Mouse (Mus musculus) forebrain, postnatal 0 days (tissue): ENCODE measurements around the gene Armc9. TPM values are rescaled to one million over a fixed set of nuclear protein-coding genes. Genes with fewer than 3 reads are reported as not detected.

Experiments used
- ATAC-seq: fragments of 200-750 bp; cut with Nextera tagmentation; 2 replicates; pipeline ENCODE4 v1.8.0; 2017; ENCODE audit warnings: mild to moderate bottlenecking, moderate library complexity
- DNase-seq: peaks from one replicate; pipeline ENCODE4 v3.0.0-alpha.2; 2015
- H3K27ac ChIP-seq: fragments of 300-500 bp; sonication (generic); 2 replicates; pipeline ENCODE4 v1.5.1; 2014; ENCODE audit warnings: low read depth, mild to moderate bottlenecking, antibody characterized with exemption, low read length, moderate library complexity, mixed read lengths
- H3K27me3 ChIP-seq: fragments of 300-500 bp; sonication (generic); 2 replicates; pipeline ENCODE4 v1.6.1; 2014; ENCODE audit warnings: mild to moderate bottlenecking, low read length, mixed read lengths; ENCODE audit not compliant: insufficient read depth
- H3K36me3 ChIP-seq: fragments of 300-500 bp; sonication (generic); 2 replicates; pipeline ENCODE4 v1.6.1; 2014; ENCODE audit warnings: mild to moderate bottlenecking, moderate library complexity; ENCODE audit not compliant: insufficient read depth
- H3K4me1 ChIP-seq: fragments of 300-500 bp; sonication (generic); 2 replicates; pipeline ENCODE4 v1.6.1; 2014; ENCODE audit warnings: antibody characterized with exemption; ENCODE audit not compliant: insufficient read depth
- H3K4me2 ChIP-seq: fragments of 300-500 bp; sonication (generic); 2 replicates; pipeline ENCODE4 v1.6.1; 2014; ENCODE audit warnings: low read depth, mild to moderate bottlenecking, moderate library complexity
- H3K4me3 ChIP-seq: fragments of 300-500 bp; sonication (generic); 2 replicates; pipeline ENCODE4 v1.5.1; 2014; ENCODE audit warnings: low read depth, low read length, mixed read lengths
- H3K9ac ChIP-seq: fragments of 300-500 bp; sonication (generic); 2 replicates; pipeline ENCODE4 v1.6.1; 2014; ENCODE audit warnings: mild to moderate bottlenecking
- H3K9me3 ChIP-seq: fragments of 300-500 bp; sonication (generic); 2 replicates; pipeline ENCODE4 v1.6.1; 2016; ENCODE audit warnings: low read length
- CTCF ChIP-seq: sonication (generic); IDR thresholded peaks from 2 replicates; pipeline ENCODE4 v1.5.1; 2016; ENCODE audit warnings: antibody characterized with exemption, control low read depth, low read depth
- WGBS: fragments of 180-500 bp; shearing (Covaris S2); extraction: QIAGEN DNeasy Blood & Tissue Kit; methylation state at CpG from one replicate; pipeline ENCODE4 v1.1.7; 2014; 5-methylcytosine and 5-hydroxymethylcytosine counted together
- polyA plus RNA-seq: library from polyadenylated mRNA; unstranded; fragments of >200 nt; fragmentation: Nextera tagmentation; extraction: Ambion mirVana; gene quantifications from 2 replicates; pipeline ENCODE4 v1.2.1, GENCODE M21; 2015
- total RNA-seq: library from RNA; depleted of rRNA; stranded (reverse); fragments of >200 nt; gene quantifications from 2 replicates; pipeline ENCODE4 v1.2.3, GENCODE M21; 2014

The Armc9 gene
- total and polyA plus RNA-seq, 2 experiments from 2014 or later, result 29.1 to 35.2 TPM

DNA sequence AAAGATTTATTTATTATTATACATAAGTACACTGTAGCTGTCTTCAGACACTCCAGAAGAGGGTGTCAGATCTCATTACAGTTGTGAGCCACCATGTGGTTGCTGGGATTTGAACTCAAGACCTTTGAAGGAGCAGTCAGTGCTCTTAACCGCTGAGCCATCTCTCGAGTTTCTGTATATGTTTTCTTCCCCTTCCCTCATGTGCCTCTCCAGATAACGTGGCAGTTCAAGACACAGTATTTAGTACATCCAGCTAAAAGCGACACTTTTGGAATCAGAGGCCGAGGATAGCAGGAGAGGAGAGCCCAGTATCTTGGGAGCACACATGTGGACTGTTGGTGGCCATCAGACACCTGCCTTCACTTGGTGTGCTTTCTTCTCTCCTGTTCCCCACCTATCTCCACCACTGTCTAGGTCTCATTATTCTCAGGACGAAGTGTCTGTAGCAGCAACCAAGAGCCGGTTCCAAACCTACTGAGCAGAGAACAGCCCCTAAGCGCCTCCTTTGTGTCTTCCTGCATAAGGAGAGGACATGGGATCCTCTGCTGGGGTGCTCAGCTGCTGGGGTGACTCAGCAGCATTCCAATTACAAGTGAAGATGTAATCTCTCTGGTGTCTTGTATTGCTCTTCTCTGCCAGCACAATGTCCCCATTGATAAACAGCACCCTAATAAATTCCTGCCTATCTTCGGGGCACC, 114.1 kb downstream of the Armc9 start:
- no peaks in the 10 kb centered on the region for H3K27me3 ChIP-seq
- H3K4me3 ChIP-seq, result no peak overlapping the region
- no peak for ATAC-seq
- DNase-seq, result no peak
- no peaks in the 10 kb centered on the region for H3K9me3 ChIP-seq
- 91% methylated on average over 9 of the region's 9 CpGs for WGBS
- TF ChIP-seq CTCF, result no peak
- H3K4me1 ChIP-seq, result no peaks in the 10 kb centered on the region
- H3K27ac ChIP-seq, result no peak overlapping the region
- H3K4me2 ChIP-seq, result no peak overlapping the region
- no peak overlapping the region for H3K9ac ChIP-seq
- no peaks in the 10 kb centered on the region for H3K36me3 ChIP-seq

DNA sequence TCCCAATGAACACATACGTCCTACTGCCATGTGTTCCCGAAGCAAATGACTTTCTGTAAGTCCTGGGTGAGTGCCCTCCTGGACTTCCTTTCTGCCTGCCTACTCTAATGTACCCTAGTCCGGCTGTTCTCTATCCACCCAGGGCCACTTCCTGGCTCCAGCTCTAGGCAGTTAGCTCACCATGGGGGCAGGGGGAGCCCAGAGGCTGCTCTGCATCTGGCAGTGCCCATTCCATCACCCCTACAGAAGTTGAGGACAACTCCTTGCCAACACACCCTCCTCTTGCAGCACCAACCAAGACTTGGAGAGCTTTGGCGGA, 114.6 kb downstream of the Armc9 start:
- Histone ChIP-seq H3K27me3 (no peaks in the 10 kb centered on the region), H3K4me3 (no peak overlapping the region), H3K36me3 (no peaks in the 10 kb centered on the region), H3K4me1 (no peaks in the 10 kb centered on the region), H3K9me3 (no peaks in the 10 kb centered on the region), H3K9ac (no peak overlapping the region), H3K27ac (no peak overlapping the region), H3K4me2 (no peak overlapping the region)
- DNase-seq (no peak), ATAC-seq (no peak)
- no peak for TF ChIP-seq CTCF
- 89% methylated on average over 4 of the region's 4 CpGs for WGBS

DNA sequence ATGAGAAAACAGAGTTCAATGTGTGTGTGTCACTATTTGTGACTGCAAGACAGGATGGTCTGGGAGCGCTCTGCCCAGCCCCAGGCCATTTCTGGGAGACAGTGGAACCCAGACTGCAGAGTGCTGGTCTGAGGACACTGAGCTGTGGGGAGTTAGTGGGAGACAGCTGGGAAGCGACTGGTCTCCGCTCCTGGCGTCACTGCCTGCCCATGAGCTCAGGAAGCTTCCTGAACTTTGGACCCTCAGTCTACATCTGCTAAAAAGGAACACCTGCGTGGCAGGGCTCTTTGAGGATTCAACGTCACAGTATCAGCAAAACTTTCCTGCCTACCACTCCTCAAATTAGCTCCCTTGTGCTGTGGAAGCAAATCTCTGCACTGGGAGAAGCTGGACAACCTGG, 117.1 kb downstream of the Armc9 start:
- no peak for ATAC-seq

DNA sequence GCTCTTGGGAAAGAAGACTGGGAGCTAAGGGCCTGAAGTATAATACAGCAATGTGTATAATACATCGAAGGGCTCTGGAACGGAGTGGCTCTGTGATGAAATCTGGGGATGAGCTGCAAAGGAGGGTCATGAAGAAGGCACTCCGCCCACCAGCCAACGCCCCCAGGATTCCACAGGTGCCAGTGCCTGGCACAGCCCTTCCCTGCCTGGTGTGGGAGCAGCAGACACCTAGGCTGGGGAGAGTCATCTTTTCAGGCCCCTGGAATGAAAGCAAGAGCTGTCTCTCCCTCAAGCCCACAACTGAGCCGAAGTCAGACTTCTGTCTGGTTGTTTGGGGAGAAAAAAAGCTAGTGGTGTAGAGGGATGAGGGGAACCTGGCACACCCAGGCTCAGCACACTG, 122.5 kb downstream of the Armc9 start:
- Histone ChIP-seq H3K27me3 (no peaks in the 10 kb centered on the region), H3K4me1 (no peaks in the 10 kb centered on the region), H3K9me3 (no peaks in the 10 kb centered on the region), H3K4me3 (no peak overlapping the region), H3K36me3 (0 out of 2 replicates have a peak, but pooled peaks cover 3% of the 10 kb centered on the region), H3K9ac (no peak overlapping the region), H3K4me2 (no peak overlapping the region), H3K27ac (no peak overlapping the region)
- 90% methylated on average over 5 of the region's 5 CpGs for WGBS
- no peak for TF ChIP-seq CTCF
- DNase-seq, result no peak
- no peak for ATAC-seq

More for the DNA sequence above, 117.1 kb downstream of the Armc9 start:
- TF ChIP-seq CTCF, result no peak
- Histone ChIP-seq H3K4me2 (no peak overlapping the region), H3K27me3 (no peaks in the 10 kb centered on the region), H3K4me1 (no peaks in the 10 kb centered on the region), H3K36me3 (0 out of 2 replicates have a peak, but pooled peaks cover 3% of the 10 kb centered on the region), H3K9ac (no peak overlapping the region), H3K27ac (no peak overlapping the region), H3K4me3 (no peak overlapping the region), H3K9me3 (no peaks in the 10 kb centered on the region)
- 93% methylated on average over 6 of the region's 6 CpGs for WGBS
- no peak for DNase-seq

DNA sequence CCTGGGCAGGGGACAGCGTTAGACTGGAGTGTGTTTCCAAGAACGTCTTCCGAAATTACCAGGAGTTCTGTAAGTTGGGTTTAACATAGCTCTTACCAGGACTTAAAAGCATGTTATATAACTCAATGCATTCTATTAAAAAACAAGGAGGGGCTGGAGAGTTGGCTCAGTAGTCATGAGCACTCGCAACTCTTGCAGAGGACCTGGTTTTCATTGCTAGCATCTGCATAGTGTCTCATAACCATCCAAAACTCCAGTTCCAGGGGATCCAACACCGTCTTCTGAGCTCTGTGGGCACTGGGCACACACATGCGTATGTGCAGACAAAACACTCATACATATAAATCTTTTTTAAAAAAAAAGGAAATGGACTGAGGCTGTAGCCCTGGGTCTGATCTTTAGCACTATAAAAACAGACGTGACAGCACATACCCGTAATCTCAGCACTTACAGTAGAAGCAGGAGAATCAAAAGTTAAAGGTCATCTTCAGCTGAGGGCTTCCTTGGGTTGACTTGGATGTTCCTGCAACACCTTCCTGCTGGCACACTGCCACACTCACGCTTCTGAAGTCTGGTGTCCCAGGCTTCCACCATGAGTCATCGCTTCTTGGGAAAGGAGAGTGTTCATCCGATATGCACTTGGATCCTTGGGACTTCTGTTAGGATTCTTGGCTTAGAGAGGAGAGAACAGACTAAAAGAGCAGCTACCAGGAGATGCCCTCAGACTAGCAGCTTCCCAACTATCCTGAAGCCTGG, 127.4 kb downstream of the Armc9 start:
- no peaks in the 10 kb centered on the region for H3K9me3 ChIP-seq
- 89% methylated on average over 11 of the region's 11 CpGs for WGBS
- H3K27me3 ChIP-seq, result no peaks in the 10 kb centered on the region
- H3K36me3 ChIP-seq, result no peaks in the 10 kb centered on the region
- ATAC-seq, result no peak
- no peak overlapping the region for H3K4me2 ChIP-seq
- no peaks in the 10 kb centered on the region for H3K4me1 ChIP-seq
- no peak overlapping the region for H3K4me3 ChIP-seq
- H3K27ac ChIP-seq, result no peak overlapping the region
- TF ChIP-seq CTCF, result no peak
- DNase-seq, result no peak
- H3K9ac ChIP-seq, result no peak overlapping the region

DNA sequence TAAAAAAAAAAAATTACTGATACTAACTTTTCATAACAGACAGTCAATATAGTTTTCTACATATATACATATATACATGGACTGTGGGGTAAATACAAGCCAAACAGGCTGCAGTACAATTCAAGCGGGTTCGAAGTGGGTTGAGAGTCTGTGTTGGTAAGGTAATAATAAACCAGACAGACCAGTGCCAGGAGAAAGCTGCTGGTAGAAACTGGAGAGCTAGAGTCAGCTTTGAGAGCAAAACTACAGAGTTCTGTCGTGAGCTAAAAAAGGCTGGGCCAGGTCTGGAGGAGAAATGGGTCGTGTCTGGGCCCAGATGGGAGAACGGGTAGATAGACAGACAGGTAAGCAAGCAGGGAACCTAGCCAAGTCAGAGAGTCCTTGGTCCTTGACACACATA, 129.5 kb downstream of the Armc9 start:
- Histone ChIP-seq H3K36me3 (no peaks in the 10 kb centered on the region), H3K27me3 (no peaks in the 10 kb centered on the region), H3K9me3 (no peaks in the 10 kb centered on the region), H3K4me2 (no peak overlapping the region), H3K9ac (no peak overlapping the region), H3K4me1 (no peaks in the 10 kb centered on the region), H3K27ac (no peak overlapping the region), H3K4me3 (no peak overlapping the region)
- WGBS, result 91% methylated on average over 5 of the region's 5 CpGs
- no peak for ATAC-seq
- no peak for TF ChIP-seq CTCF
- DNase-seq, result no peak

DNA sequence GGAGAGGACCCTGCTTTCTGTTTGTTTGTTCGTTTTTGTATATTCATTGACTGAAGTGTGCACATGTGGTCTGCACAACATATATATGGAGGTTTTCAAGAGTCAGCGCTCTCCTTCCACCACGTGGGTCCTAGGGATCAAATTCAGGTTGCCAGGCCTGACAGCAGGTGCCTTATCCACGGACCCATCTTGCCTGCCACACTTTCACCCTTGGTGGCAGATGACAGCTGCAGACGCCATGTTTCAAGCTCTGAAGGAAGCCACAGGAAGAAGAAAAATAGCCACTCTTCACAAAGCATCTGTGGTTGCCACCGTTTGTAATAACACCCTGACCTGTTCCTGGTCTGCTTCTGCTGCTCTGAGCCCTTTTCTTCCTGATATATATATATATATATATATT, 130.7 kb downstream of the Armc9 start:
- no peak for TF ChIP-seq CTCF
- DNase-seq, result no peak
- H3K36me3 ChIP-seq, result no peaks in the 10 kb centered on the region
- no peak overlapping the region for H3K4me3 ChIP-seq
- no peaks in the 10 kb centered on the region for H3K4me1 ChIP-seq
- WGBS, result 83% methylated on average over 6 of the region's 6 CpGs
- no peak for ATAC-seq
- H3K4me2 ChIP-seq, result no peak overlapping the region
- no peaks in the 10 kb centered on the region for H3K27me3 ChIP-seq
- no peak overlapping the region for H3K9ac ChIP-seq
- H3K9me3 ChIP-seq, result no peaks in the 10 kb centered on the region
- no peak overlapping the region for H3K27ac ChIP-seq
